Mouse (Mus musculus) activated CD4-positive, CD25-positive, alpha-beta regulatory T cell, adult 4 months (primary cell): ENCODE data around the gene Ncapd3. TPM values are rescaled to one million over a fixed set of nuclear protein-coding genes. Genes with fewer than 3 reads are reported as not detected.

ENCODE experiments used
- ATAC-seq: one replicate; pipeline ENCODE4 v1.8.0; 2017
- polyA plus RNA-seq, 2 experiments: library from polyadenylated mRNA; unstranded; fragments of 100-300 nt; shearing (Covaris generic); gene quantifications; one replicate each; pipeline ENCODE4 v1.2.1; 2017

The Ncapd3 gene
- polyA plus RNA-seq, 2 experiments from 2014 or later = 23.4 to 27.0 TPM

- no peak for ATAC-seq
Measured at GRCm38 (mm10) chr9:27049492-27049891, 19.5 kb downstream of the Ncapd3 start.

GRCm38 (mm10) chr9:27058341-27058740, 28.4 kb downstream of the Ncapd3 start:
- ATAC-seq = no peak

GRCm38 (mm10) chr9:27070895-27071294, 40.9 kb downstream of the Ncapd3 start:
- no peak for ATAC-seq

GRCm38 (mm10) chr9:27074677-27075076, 44.7 kb downstream of the Ncapd3 start:
- no peak for ATAC-seq

- ATAC-seq = no peak
Measured at GRCm38 (mm10) chr9:27075812-27076211, 45.8 kb downstream of the Ncapd3 start.

- ATAC-seq = no peak
Measured at GRCm38 (mm10) chr9:27086256-27086655, 56.3 kb downstream of the Ncapd3 start.

GRCm38 (mm10) chr9:27087402-27087801, 57.4 kb downstream of the Ncapd3 start:
- no peak for ATAC-seq

- no peak for ATAC-seq
Measured at GRCm38 (mm10) chr9:27090134-27090533, 60.2 kb downstream of the Ncapd3 start.

- no peak for ATAC-seq
Measured at GRCm38 (mm10) chr9:27090801-27091775, 61.1 kb downstream of the Ncapd3 start.

GRCm38 (mm10) chr9:27092916-27093315, 62.9 kb downstream of the Ncapd3 start:
- ATAC-seq = no peak

GRCm38 (mm10) chr9:27098092-27098491, 68.1 kb downstream of the Ncapd3 start:
- ATAC-seq = no peak

- no peak for ATAC-seq
Measured at GRCm38 (mm10) chr9:27098557-27098956, 68.6 kb downstream of the Ncapd3 start.

GRCm38 (mm10) chr9:27099474-27099873, 69.5 kb downstream of the Ncapd3 start:
- ATAC-seq = no peak

GRCm38 (mm10) chr9:27101466-27101865, 71.5 kb downstream of the Ncapd3 start:
- no peak for ATAC-seq

- no peak for ATAC-seq
Measured at GRCm38 (mm10) chr9:27106081-27106480, 76.1 kb downstream of the Ncapd3 start.

GRCm38 (mm10) chr9:27108451-27108850, 78.5 kb downstream of the Ncapd3 start:
- no peak for ATAC-seq

- no peak for ATAC-seq
Measured at GRCm38 (mm10) chr9:27109533-27110514, 79.8 kb downstream of the Ncapd3 start.

GRCm38 (mm10) chr9:27110681-27111080, 80.7 kb downstream of the Ncapd3 start:
- ATAC-seq = no peak

GRCm38 (mm10) chr9:27111756-27112155, 81.8 kb downstream of the Ncapd3 start:
- ATAC-seq = no peak

GRCm38 (mm10) chr9:27121254-27121653, 91.3 kb downstream of the Ncapd3 start:
- no peak for ATAC-seq

GRCm38 (mm10) chr9:27122076-27122475, 92.1 kb downstream of the Ncapd3 start:
- ATAC-seq = no peak

- no peak for ATAC-seq
Measured at GRCm38 (mm10) chr9:27122963-27123362, 93.0 kb downstream of the Ncapd3 start.

- ATAC-seq = no peak
Measured at GRCm38 (mm10) chr9:27123947-27124346, 94.0 kb downstream of the Ncapd3 start.
